Mouse (Mus musculus): ENCODE measurements around the gene Slc30a3.

- TF ChIP-seq CTCF (IDR thresholded peaks at IDR 0.05; ENCODE audit: borderline replicate concordance, insufficient read depth, low read length) (no peak), POLR2A (IDR thresholded peaks at IDR 0.05; ENCODE audit: low read depth, low read length) (no peak)
Measured at GRCm38 (mm10) chr5:31083949-31084348, 24.1 kb downstream of the Slc30a3 start.

All from embryonic fibroblast, embryonic 13.5 days (primary cell).